Comparison of ENCODE assay signal across 21 mouse cellular contexts in genomic region chr2:33632551-33633059, GRCm38 (mm10). TPM values are rescaled to one million over a fixed set of nuclear protein-coding genes. Genes with fewer than 3 reads are reported as not detected.
A peak's percentile ranks its signal among the peaks of the same experiment; 100 is the strongest.
DNase-seq lines count a peak whose midpoint lies in the region; ATAC-seq lines count a peak whose summit lies in the region.
"Had no signal": no experiment of that assay in that cellular context is flagged by ENCODE, and none has a peak within 500 bp of the region (broad histone marks: within the 10 kb centered on the region; RNA-seq: fewer than 3 reads in every experiment).

No protein-coding gene starts in this region.

- H3K4me3 ChIP-seq in midbrain, embryonic 13.5 days (replicated peaks), result peak overlapping the region; percentile 26; the same call in 1 of the 2 replicates
- no peak overlapping the region for H3K4me3 ChIP-seq in midbrain, embryonic 16.5 days (ENCODE audit: low read depth, low read length)
- no peak overlapping the region for H3K4me3 ChIP-seq in hindbrain, embryonic 16.5 days (ENCODE audit: low read length)
- H3K4me3 ChIP-seq in limb, embryonic 15.5 days, result no peak overlapping the region
- H3K4me3 ChIP-seq in forebrain, embryonic 13.5 days, result no peak overlapping the region
- H3K4me3 ChIP-seq: forebrain, embryonic 15.5 days; heart, embryonic 15.5 days had no signal

- H3K9me3 ChIP-seq in midbrain, embryonic 13.5 days, result no peaks in the 10 kb centered on the region
- H3K9me3 ChIP-seq in midbrain, embryonic 16.5 days (replicated peaks; ENCODE audit: control insufficient read depth, low read length, poor library complexity, severe bottlenecking), result no peaks in the 10 kb centered on the region
- no peaks in the 10 kb centered on the region for H3K9me3 ChIP-seq in hindbrain, embryonic 16.5 days (ENCODE audit: control insufficient read depth, low read length)
- H3K9me3 ChIP-seq in limb, embryonic 15.5 days, result no peaks in the 10 kb centered on the region
- H3K9me3 ChIP-seq in forebrain, embryonic 13.5 days (replicated peaks), result no peaks in the 10 kb centered on the region
- H3K9me3 ChIP-seq: forebrain, embryonic 15.5 days; heart, embryonic 15.5 days had no signal

- no peak for DNase-seq in adrenal gland, adult 8-10 months
- no peak for DNase-seq in lung, postnatal 14 days
- DNase-seq: adrenal gland, postnatal 25 days; cerebellum, adult 11-12 months; cerebellum, postnatal 25 days; gastrocnemius, postnatal 25 days; heart, postnatal 4 days; liver, postnatal 0 days; lung, postnatal 36 days; spleen, adult 18-20 months; thymus, postnatal 25 days had no signal

- 14% methylated on average over 5 of the region's 5 CpGs for WGBS in midbrain, embryonic 13.5 days
- 8% methylated on average over 5 of the region's 5 CpGs for WGBS in midbrain, embryonic 16.5 days
- 18% methylated on average over 5 of the region's 5 CpGs for WGBS in hindbrain, embryonic 16.5 days
- whole genome bisulfite sequencing in limb, embryonic 15.5 days, result 40% methylated on average over 5 of the region's 5 CpGs
- WGBS in forebrain, embryonic 13.5 days, result 9% methylated on average over 5 of the region's 5 CpGs

- no peak overlapping the region for H3K27ac ChIP-seq in midbrain, embryonic 13.5 days
- no peak overlapping the region for H3K27ac ChIP-seq in midbrain, embryonic 16.5 days (ENCODE audit: low read length)
- H3K27ac ChIP-seq in hindbrain, embryonic 16.5 days (ENCODE audit: low read depth, low read length), result no peak overlapping the region
- no peak overlapping the region for H3K27ac ChIP-seq in limb, embryonic 15.5 days
- H3K27ac ChIP-seq in forebrain, embryonic 13.5 days, result no peak overlapping the region
- H3K27ac ChIP-seq: forebrain, embryonic 15.5 days; heart, embryonic 15.5 days had no signal

- H3K4me2 ChIP-seq in midbrain, embryonic 13.5 days (replicated peaks), result peak overlapping the region; percentile 50
- no peak overlapping the region for H3K4me2 ChIP-seq in midbrain, embryonic 16.5 days (ENCODE audit: low read length)
- peak overlapping the region; percentile 52 for H3K4me2 ChIP-seq in hindbrain, embryonic 16.5 days (ENCODE audit: low read length)
- H3K4me2 ChIP-seq in limb, embryonic 15.5 days, result peak overlapping the region; percentile 53; the same call in 1 of the 2 replicates
- no peak overlapping the region for H3K4me2 ChIP-seq in forebrain, embryonic 13.5 days
- H3K4me2 ChIP-seq: forebrain, embryonic 15.5 days; heart, embryonic 15.5 days had no signal

- no peaks in the 10 kb centered on the region for H3K36me3 ChIP-seq in midbrain, embryonic 13.5 days
- H3K36me3 ChIP-seq in midbrain, embryonic 16.5 days (ENCODE audit: control insufficient read depth, insufficient read depth, low read length), result no peaks in the 10 kb centered on the region
- no peaks in the 10 kb centered on the region for H3K36me3 ChIP-seq in hindbrain, embryonic 16.5 days (ENCODE audit: control insufficient read depth, insufficient read depth, low read length)
- no peaks in the 10 kb centered on the region for H3K36me3 ChIP-seq in limb, embryonic 15.5 days
- H3K36me3 ChIP-seq in forebrain, embryonic 13.5 days (ENCODE audit: poor library complexity, severe bottlenecking), result no peaks in the 10 kb centered on the region
- H3K36me3 ChIP-seq: forebrain, embryonic 15.5 days; heart, embryonic 15.5 days had no signal

- peaks cover 38% of the 10 kb centered on the region for H3K4me1 ChIP-seq in midbrain, embryonic 13.5 days (replicated peaks)
- H3K4me1 ChIP-seq in midbrain, embryonic 16.5 days (ENCODE audit: control insufficient read depth, insufficient read depth, low read length), result peaks cover 4% of the 10 kb centered on the region; the same call in 1 of the 2 replicates
- H3K4me1 ChIP-seq in hindbrain, embryonic 16.5 days (ENCODE audit: control insufficient read depth, insufficient read depth, low read depth, low read length), result no peaks in the 10 kb centered on the region; the same call in 1 of the 2 replicates
- peaks cover 65% of the 10 kb centered on the region for H3K4me1 ChIP-seq in limb, embryonic 15.5 days
- H3K4me1 ChIP-seq in forebrain, embryonic 13.5 days, result peaks cover 15% of the 10 kb centered on the region

- H3K27me3 ChIP-seq in midbrain, embryonic 13.5 days, result peaks cover 97% of the 10 kb centered on the region
- peaks cover 66% of the 10 kb centered on the region for H3K27me3 ChIP-seq in midbrain, embryonic 16.5 days (ENCODE audit: control insufficient read depth, insufficient read depth, low read depth, low read length)
- peaks cover 56% of the 10 kb centered on the region for H3K27me3 ChIP-seq in hindbrain, embryonic 16.5 days (replicated peaks; ENCODE audit: control insufficient read depth, insufficient read depth, low read length)
- H3K27me3 ChIP-seq in limb, embryonic 15.5 days, result peaks cover 87% of the 10 kb centered on the region
- peaks cover 100% of the 10 kb centered on the region for H3K27me3 ChIP-seq in forebrain, embryonic 13.5 days

- no peak overlapping the region for H3K9ac ChIP-seq in midbrain, embryonic 13.5 days (replicated peaks)
- H3K9ac ChIP-seq in midbrain, embryonic 16.5 days (ENCODE audit: low read depth, low read length), result no peak overlapping the region
- H3K9ac ChIP-seq in hindbrain, embryonic 16.5 days (ENCODE audit: low read depth, low read length), result no peak overlapping the region
- H3K9ac ChIP-seq in limb, embryonic 15.5 days, result 0 out of 2 replicates have a peak overlapping the region, but pooled peaks have one; percentile 18
- H3K9ac ChIP-seq in forebrain, embryonic 13.5 days, result no peak overlapping the region
- H3K9ac ChIP-seq: forebrain, embryonic 15.5 days; heart, embryonic 15.5 days; liver, postnatal 0 days had no signal

- ATAC-seq in midbrain, embryonic 13.5 days, result no peak
- no peak for ATAC-seq in midbrain, embryonic 16.5 days
- ATAC-seq in hindbrain, embryonic 16.5 days, result no peak
- no peak for ATAC-seq in limb, embryonic 15.5 days (ENCODE audit: insufficient number of reproducible peaks, low FRiP score, low TSS enrichment, low read depth)
- no peak for ATAC-seq in forebrain, embryonic 13.5 days
- ATAC-seq: forebrain, embryonic 15.5 days; intestine, embryonic 16.5 days; liver, postnatal 0 days had no signal

RNA-seq across cellular contexts. Expression of gene Lmx1b, which starts 7.7 kb away (rescaled TPM):
- 2.5 and 2.7 TPM in 2 replicates for polyA plus RNA-seq in midbrain, embryonic 13.5 days (2015; fragmentation: Nextera tagmentation; extraction: Ambion mirVana)
- 0.95 and 0.98 TPM in 2 replicates for polyA plus RNA-seq in midbrain, embryonic 16.5 days (2015; fragmentation: Nextera tagmentation; extraction: Ambion mirVana)
- polyA plus RNA-seq in hindbrain, embryonic 16.5 days (2015; fragmentation: Nextera tagmentation; extraction: Ambion mirVana), result 3.3 and 3.5 TPM in 2 replicates
- 2.9 and 4.1 TPM in 2 replicates for polyA plus RNA-seq in limb, embryonic 15.5 days (2015; fragmentation: Nextera tagmentation; extraction: Ambion mirVana)
- under 1 TPM in 1 of 4 experiments, not detected in 3; 0.17 TPM for total RNA-seq in adrenal gland, adult 8-10 months (2022)
- polyA plus RNA-seq in forebrain, embryonic 13.5 days (2015; fragmentation: Nextera tagmentation; extraction: Ambion mirVana), result 0.12 and 0.54 TPM in 2 replicates
- total RNA-seq: liver, adult 2 months; megakaryocyte-erythroid progenitor cell, adult 5-6 weeks had no signal
- polyA plus RNA-seq: heart, embryonic 15.5 days; intestine, embryonic 16.5 days; liver, adult 2 months; liver, postnatal 0 days had no signal

Comparison
In these comparisons a context has a peak if more than half of its experiments do, and no peak if none do; other contexts are left out.
1. H3K4me2 ChIP-seq: peak in midbrain, embryonic 13.5 days (single experiment), hindbrain, embryonic 16.5 days (single experiment) and limb, embryonic 15.5 days (single experiment); none in midbrain, embryonic 16.5 days (single experiment) and forebrain, embryonic 13.5 days (single experiment).